ENCODE assay signal across 17 mouse cellular contexts in the genomic region with DNA sequence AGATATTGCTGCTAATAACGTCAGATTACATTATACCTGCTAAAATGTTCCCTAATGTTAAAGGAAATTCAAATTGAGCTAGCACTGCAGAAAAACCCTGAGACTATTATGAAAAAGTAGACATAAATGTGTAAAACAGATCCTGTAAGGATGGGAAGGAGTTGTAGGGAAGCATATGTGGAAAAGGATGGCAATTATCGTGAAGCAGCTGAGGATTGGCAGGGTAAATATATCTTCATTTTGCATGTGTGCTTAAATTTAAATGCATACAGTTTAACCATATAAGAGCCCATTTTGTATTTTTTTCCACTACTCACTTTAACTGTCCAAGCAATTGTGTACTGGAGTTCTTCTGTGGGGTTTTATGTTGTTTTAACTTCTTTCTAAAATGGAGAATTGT.
DNase-seq lines count a peak whose midpoint lies in the region; ATAC-seq and TF ChIP-seq lines count a peak whose summit lies in the region.
"Had no signal": no experiment of that assay in that cellular context is flagged by ENCODE, and none has a peak within 500 bp of the region (broad histone marks: within the 10 kb centered on the region; RNA-seq: fewer than 3 reads in every experiment).

No protein-coding gene starts in this region.

- no peaks in the 10 kb centered on the region for H3K4me1 ChIP-seq in forebrain, postnatal 0 days (ENCODE audit: insufficient read depth)
- H3K4me1 ChIP-seq in forebrain, embryonic 10.5 days = no peaks in the 10 kb centered on the region
- H3K4me1 ChIP-seq: embryonic facial prominence, embryonic 10.5 days; embryonic facial prominence, embryonic 12.5 days; forebrain, embryonic 12.5 days; forebrain, embryonic 15.5 days had no signal

- peak; percentile 63 for ATAC-seq in forebrain, postnatal 0 days
- ATAC-seq: forebrain, embryonic 15.5 days had no signal

- H3K27ac ChIP-seq in forebrain, postnatal 0 days (ENCODE audit: low read depth, low read length) = no peak overlapping the region
- no peak overlapping the region for H3K27ac ChIP-seq in forebrain, embryonic 10.5 days
- H3K27ac ChIP-seq: embryonic facial prominence, embryonic 10.5 days; embryonic facial prominence, embryonic 12.5 days; forebrain, embryonic 12.5 days; forebrain, embryonic 15.5 days had no signal

- no peak overlapping the region for H3K4me2 ChIP-seq in forebrain, postnatal 0 days (ENCODE audit: low read depth)
- H3K4me2 ChIP-seq: embryonic facial prominence, embryonic 12.5 days; forebrain, embryonic 12.5 days; forebrain, embryonic 15.5 days had no signal

- H3K9ac ChIP-seq in forebrain, postnatal 0 days = no peak overlapping the region
- H3K9ac ChIP-seq: embryonic facial prominence, embryonic 12.5 days; forebrain, embryonic 12.5 days; forebrain, embryonic 15.5 days had no signal

- no peak for TF ChIP-seq POLR2A in brain, embryonic 14.5 days (IDR thresholded peaks at IDR 0.05; ENCODE audit: borderline replicate concordance, extremely low read depth, insufficient read depth, insufficient read length, poor library complexity, severe bottlenecking)

- H3K27me3 ChIP-seq in forebrain, postnatal 0 days (ENCODE audit: insufficient read depth, low read length) = no peaks in the 10 kb centered on the region
- H3K27me3 ChIP-seq in forebrain, embryonic 10.5 days (ENCODE audit: poor library complexity, severe bottlenecking) = no peaks in the 10 kb centered on the region
- H3K27me3 ChIP-seq: embryonic facial prominence, embryonic 12.5 days; forebrain, embryonic 12.5 days; forebrain, embryonic 15.5 days had no signal

- WGBS in forebrain, postnatal 0 days = 64% methylated on average over 2 of the region's 2 CpGs
- 95% methylated on average over 2 of the region's 2 CpGs for WGBS in forebrain, embryonic 10.5 days

- no peak overlapping the region for H3K4me3 ChIP-seq in forebrain, postnatal 0 days (ENCODE audit: low read depth, low read length)
- H3K4me3 ChIP-seq in forebrain, embryonic 10.5 days = no peak overlapping the region
- H3K4me3 ChIP-seq: embryonic facial prominence, embryonic 10.5 days; embryonic facial prominence, embryonic 12.5 days; forebrain, embryonic 12.5 days; forebrain, embryonic 15.5 days had no signal

- peak; percentile 18 for DNase-seq in forebrain, postnatal 0 days
- no peak for DNase-seq in forebrain, embryonic 10.5 days (ENCODE audit: extremely low spot score, low spot score)
- peak; percentile 3 for DNase-seq in brain, embryonic 14.5 days (ENCODE audit: low read depth)
- no peak for DNase-seq in thymus, postnatal 36 days
- DNase-seq in heart, postnatal 4 days = no peak
- DNase-seq: adrenal gland, adult 2 months; adrenal gland, postnatal 10 days; adrenal gland, postnatal 25 days; cerebellum, adult 11-12 months; cerebellum, adult 2 months; cerebellum, adult 9-10 months; cerebellum, postnatal 10 days; cerebellum, postnatal 25 days had no signal

- no peak for TF ChIP-seq CTCF in forebrain, postnatal 0 days (IDR thresholded peaks at IDR 0.05; ENCODE audit: low read depth)
- no peak for TF ChIP-seq CTCF in brain, embryonic 14.5 days (IDR thresholded peaks at IDR 0.05; ENCODE audit: borderline replicate concordance, extremely low read depth, insufficient read depth, insufficient read length)

- no peaks in the 10 kb centered on the region for H3K36me3 ChIP-seq in forebrain, postnatal 0 days (ENCODE audit: insufficient read depth)
- H3K36me3 ChIP-seq in forebrain, embryonic 10.5 days (replicated peaks) = no peaks in the 10 kb centered on the region
- H3K36me3 ChIP-seq: embryonic facial prominence, embryonic 10.5 days; embryonic facial prominence, embryonic 12.5 days; forebrain, embryonic 12.5 days; forebrain, embryonic 15.5 days had no signal

- no peaks in the 10 kb centered on the region for H3K9me3 ChIP-seq in forebrain, postnatal 0 days (ENCODE audit: low read length)
- H3K9me3 ChIP-seq in forebrain, embryonic 10.5 days = no peaks in the 10 kb centered on the region
- H3K9me3 ChIP-seq: embryonic facial prominence, embryonic 10.5 days; embryonic facial prominence, embryonic 12.5 days; forebrain, embryonic 12.5 days; forebrain, embryonic 15.5 days had no signal

Comparison
In these comparisons a context has a peak if more than half of its experiments do, and no peak if none do; other contexts are left out.
1. DNase-seq: peak in forebrain, postnatal 0 days (single experiment) and brain, embryonic 14.5 days (single experiment); none in forebrain, embryonic 10.5 days (single experiment), thymus, postnatal 36 days (0 of 2) and heart, postnatal 4 days (single experiment).